Mouse (Mus musculus) myocyte (in vitro differentiated cells): ENCODE measurements around the gene Iscu. TPM values are rescaled to one million over a fixed set of nuclear protein-coding genes. Genes with fewer than 3 reads are reported as not detected.
A peak's percentile ranks its signal among the peaks of the same experiment; 100 is the strongest.

Source experiments
- H3K27me3 ChIP-seq: one replicate; pipeline ENCODE4 v1.6.1; 2011; ENCODE audit not compliant: control insufficient read depth, insufficient read depth, insufficient read length
- H3K36me3 ChIP-seq: one replicate; pipeline ENCODE4 v1.6.1; 2011; ENCODE audit not compliant: control insufficient read depth, insufficient read depth
- H3K4me2 ChIP-seq: one replicate; pipeline ENCODE4 v1.6.1; 2011; ENCODE audit warnings: low read depth, control low read depth
- H3K4me3 ChIP-seq: one replicate; pipeline ENCODE4 v1.5.1; 2011; ENCODE audit warnings: mild to moderate bottlenecking, control low read depth, moderate library complexity
- H3K79me2 ChIP-seq: one replicate; pipeline ENCODE4 v1.6.1; 2011; ENCODE audit not compliant: control insufficient read depth, insufficient read depth
- H3ac ChIP-seq: one replicate; pipeline ENCODE4 v1.6.1; 2011; ENCODE audit not compliant: control insufficient read depth, insufficient read length
- CEBPB ChIP-seq: IDR thresholded peaks from 2 replicates; pipeline ENCODE4 v1.6.1; 2011; ENCODE audit warnings: mild to moderate bottlenecking, moderate library complexity; ENCODE audit not compliant: poor library complexity, insufficient read depth, severe bottlenecking
- E2F4 ChIP-seq: IDR thresholded peaks from one replicate; pipeline ENCODE4 v1.6.1; 2011; ENCODE audit warnings: mild to moderate bottlenecking, control low read depth, moderate library complexity; ENCODE audit not compliant: insufficient read depth
- MAX ChIP-seq: IDR thresholded peaks from one replicate; pipeline ENCODE4 v1.6.1; 2011; ENCODE audit warnings: low read depth, mild to moderate bottlenecking, control low read depth
- MYOD1 ChIP-seq, 3 experiments: IDR thresholded peaks; one replicate each; pipeline ENCODE4 v1.6.1; 2011; ENCODE audit warnings: control low read depth in 2 of 3, low read depth in 2 of 3, mild to moderate bottlenecking in 2 of 3, moderate library complexity in 1 of 3; ENCODE audit not compliant: insufficient read length in 2 of 3, control insufficient read depth in 1 of 3
- MYOG ChIP-seq, 3 experiments: IDR thresholded peaks; one replicate each; pipeline ENCODE4 v1.6.1; 2011; ENCODE audit warnings: control low read depth in 2 of 3, low read depth in 2 of 3, mild to moderate bottlenecking in 2 of 3; ENCODE audit not compliant: insufficient read length in 2 of 3, control insufficient read depth in 1 of 3, insufficient read depth in 1 of 3
- POLR2A ChIP-seq: IDR thresholded peaks from one replicate; pipeline ENCODE4 v1.6.1; 2011; ENCODE audit warnings: low read depth, mild to moderate bottlenecking, control low read depth, moderate library complexity; ENCODE audit not compliant: insufficient read length
- POLR2AphosphoS2 ChIP-seq: IDR thresholded peaks from one replicate; pipeline ENCODE4 v1.6.1; 2011; ENCODE audit warnings: low read depth, control low read depth; ENCODE audit not compliant: insufficient read length
- REST ChIP-seq: IDR thresholded peaks from one replicate; pipeline ENCODE4 v1.6.1; 2011; ENCODE audit warnings: mild to moderate bottlenecking, control low read depth, moderate library complexity; ENCODE audit not compliant: insufficient read depth, insufficient read length
- SRF ChIP-seq: IDR thresholded peaks from one replicate; pipeline ENCODE4 v1.6.1; 2011; ENCODE audit warnings: low read depth; ENCODE audit not compliant: control insufficient read depth, insufficient read length
- TCF12 ChIP-seq: IDR thresholded peaks from one replicate; pipeline ENCODE4 v1.6.1; 2011; ENCODE audit warnings: mild to moderate bottlenecking, control low read depth; ENCODE audit not compliant: poor library complexity, insufficient read depth, severe bottlenecking
- TCF3 ChIP-seq: IDR thresholded peaks from one replicate; pipeline ENCODE4 v1.6.1; 2011; ENCODE audit warnings: low read depth, control low read depth; ENCODE audit not compliant: insufficient read length
- USF1 ChIP-seq: IDR thresholded peaks from one replicate; pipeline ENCODE4 v1.6.1; 2011; ENCODE audit warnings: low read depth, mild to moderate bottlenecking, control low read depth, moderate library complexity
- polyA plus RNA-seq: library from polyadenylated mRNA; unstranded; fragments of >200 nt; fragmentation: generic; extraction: Trizol; gene quantifications from one replicate; pipeline ENCODE4 v1.2.1, GENCODE M21; 2012; ENCODE audit warnings: missing spikeins

Iscu gene
- polyA plus RNA-seq, 1 experiment, result 163 TPM

GRCm38 (mm10) chr5:113731174-113731573 lies 41.4 kb upstream of the Iscu start:
- Histone ChIP-seq H3K27me3 (peaks cover 43% of the 10 kb centered on the region), H3K79me2 (no peaks in the 10 kb centered on the region), H3K4me3 (no peak overlapping the region), H3K36me3 (no peaks in the 10 kb centered on the region), H3K4me2 (no peak overlapping the region), H3ac (no peak overlapping the region)
- TF ChIP-seq SRF, result no peak
- no peak for TF ChIP-seq TCF3
- no peak for TF ChIP-seq CEBPB
- TF ChIP-seq E2F4, result no peak
- TF ChIP-seq POLR2A, result no peak
- no peak for TF ChIP-seq USF1
- TF ChIP-seq MYOG (IDR thresholded peaks at IDR 0.05; ENCODE audit: control insufficient read depth in 1 of 3, insufficient read depth in 1 of 3, insufficient read length in 2 of 3, low read depth in 2 of 3), result no peak
- TF ChIP-seq TCF12, result no peak
- no peak for TF ChIP-seq MAX
- TF ChIP-seq REST, result no peak
- TF ChIP-seq POLR2AphosphoS2, result no peak
- no peak for TF ChIP-seq MYOD1 (IDR thresholded peaks at IDR 0.05; ENCODE audit: control insufficient read depth in 1 of 3, insufficient read length in 2 of 3, low read depth in 2 of 3)

- Histone ChIP-seq H3K79me2 (no peaks in the 10 kb centered on the region), H3K4me2 (no peak overlapping the region), H3K4me3 (no peak overlapping the region), H3ac (no peak overlapping the region), H3K36me3 (no peaks in the 10 kb centered on the region), H3K27me3 (peaks cover 33% of the 10 kb centered on the region)
- TF ChIP-seq MAX (no peak), MYOG (IDR thresholded peaks at IDR 0.05; ENCODE audit: control insufficient read depth in 1 of 3, insufficient read depth in 1 of 3, insufficient read length in 2 of 3, low read depth in 2 of 3) (no peak)
Measured at GRCm38 (mm10) chr5:113732182-113732581, 40.4 kb upstream of the Iscu start.

- Histone ChIP-seq H3K27me3 (peaks cover 13% of the 10 kb centered on the region), H3K36me3 (no peaks in the 10 kb centered on the region), H3K4me2 (no peak overlapping the region), H3K4me3 (no peak overlapping the region), H3K79me2 (no peaks in the 10 kb centered on the region), H3ac (no peak overlapping the region)
- TF ChIP-seq MAX, result no peak
- no peak for TF ChIP-seq POLR2AphosphoS2
- TF ChIP-seq POLR2A, result no peak
- no peak for TF ChIP-seq E2F4
Measured at GRCm38 (mm10) chr5:113734376-113734775, 38.2 kb upstream of the Iscu start.

GRCm38 (mm10) chr5:113735023-113735344 lies 37.6 kb upstream of the Iscu start:
- peak overlapping the region; percentile 98 for H3K4me2 ChIP-seq
- TF ChIP-seq POLR2AphosphoS2 (no peak), MYOG (IDR thresholded peaks at IDR 0.05; ENCODE audit: control insufficient read depth in 1 of 3, insufficient read depth in 1 of 3, insufficient read length in 2 of 3, low read depth in 2 of 3) (no peak), TCF12 (no peak), TCF3 (no peak), POLR2A (no peak), CEBPB (no peak)
- peak overlapping the region; percentile 65 for H3ac ChIP-seq
- no peaks in the 10 kb centered on the region for H3K79me2 ChIP-seq
- peaks cover 11% of the 10 kb centered on the region for H3K27me3 ChIP-seq
- H3K36me3 ChIP-seq, result no peaks in the 10 kb centered on the region
- H3K4me3 ChIP-seq, result peak overlapping the region; percentile 53

GRCm38 (mm10) chr5:113735345-113736112 lies 37.0 kb upstream of the Iscu start, which contains the start of gene Ficd:
Ficd (plus strand) TSS chr5:113735803.
- peak within 1 kb of the TSS; percentile 98 for H3K4me2 ChIP-seq

More at GRCm38 (mm10) chr5:113735345-113736112, 37.0 kb upstream of the Iscu start, which contains the start of gene Ficd:
- Histone ChIP-seq H3K36me3 (no peaks in the 10 kb centered on the region), H3K79me2 (no peaks in the 10 kb centered on the region), H3K27me3 (peaks cover 6% of the 10 kb centered on the region), H3ac (peak within 1 kb of the TSS; percentile 65), H3K4me3 (peak within 1 kb of the TSS; percentile 53)
- TF ChIP-seq MYOG (IDR thresholded peaks at IDR 0.05; ENCODE audit: control insufficient read depth in 1 of 3, insufficient read depth in 1 of 3, insufficient read length in 2 of 3, low read depth in 2 of 3), result peak in 1 of 3 experiments; percentile 1
- TF ChIP-seq POLR2AphosphoS2, result peak; percentile 71
- peak; percentile 71 for TF ChIP-seq POLR2A
- TF ChIP-seq MAX, result no peak
